Mouse (Mus musculus) spleen, adult 2 months (tissue): ENCODE results near the gene Zfp775.

Source experiments
- CTCF ChIP-seq: fragments of 200-500 bp; IDR thresholded peaks from 2 replicates; pipeline ENCODE4 v1.5.1; 2011; ENCODE audit warnings: mild to moderate bottlenecking, inconsistent platforms; ENCODE audit not compliant: insufficient read depth, insufficient read length, insufficient replicate concordance; ENCODE audit errors: extremely low read depth
- POLR2A ChIP-seq: fragments of 200-500 bp; IDR thresholded peaks from 2 replicates; pipeline ENCODE4 v1.6.1; 2011; ENCODE audit warnings: low read depth, low read length, inconsistent platforms

GRCm38 (mm10) chr6:48635105-48635504 is 33.2 kb downstream of the Zfp775 start:
- TF ChIP-seq CTCF (no peak), POLR2A (no peak)
